Mouse (Mus musculus) cerebellum, adult 2 months (tissue): Measurements from ENCODE around the gene Fam155a.

Source experiments
- CTCF ChIP-seq: fragments of 200-500 bp; IDR thresholded peaks from 2 replicates; pipeline ENCODE4 v1.5.1; 2011; ENCODE audit warnings: low read depth, mild to moderate bottlenecking, control low read depth, low read length, moderate library complexity, borderline replicate concordance; ENCODE audit not compliant: insufficient read depth
- POLR2A ChIP-seq: fragments of 200-500 bp; IDR thresholded peaks from 2 replicates; pipeline ENCODE4 v1.6.1; 2011; ENCODE audit warnings: low read length, control low read depth, borderline replicate concordance; ENCODE audit not compliant: insufficient read depth

DNA sequence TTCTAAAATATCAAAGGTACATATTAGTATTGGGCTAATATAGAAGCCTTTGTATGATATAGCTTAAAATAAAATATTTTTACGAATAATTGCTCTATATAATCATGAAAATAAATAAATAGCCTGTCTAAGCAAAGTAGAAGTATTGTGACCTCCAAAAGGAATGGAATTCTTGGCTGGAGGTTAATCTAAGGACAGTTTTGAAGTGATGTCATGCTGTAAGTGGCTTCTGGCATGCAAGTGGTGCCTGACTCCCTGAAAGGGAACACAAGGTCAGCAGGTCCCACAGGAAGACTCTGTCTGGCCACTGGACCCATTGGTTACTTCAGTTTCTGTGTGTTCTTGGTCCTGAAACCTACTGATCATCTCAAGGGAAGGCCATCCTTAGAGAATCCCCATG is 117.3 kb downstream of the Fam155a start:
- TF ChIP-seq POLR2A (no peak), CTCF (no peak)
